Mouse (Mus musculus) hindbrain, embryonic 15.5 days (tissue): ENCODE data around the gene Gm21887. TPM values are rescaled to one million over a fixed set of nuclear protein-coding genes. Genes with fewer than 3 reads are reported as not detected.
"Not testable (repeated sequence)": the region's sequence is repeated elsewhere in the genome, so short reads cannot be mapped to it uniquely, and the experiment has no call there.

ENCODE experiments used
- ATAC-seq: fragments of 200-750 bp; cut with Nextera tagmentation; 2 replicates; pipeline ENCODE4 v1.8.0; 2017; ENCODE audit warnings: low read depth, moderate number of reproducible peaks, moderate TSS enrichment; ENCODE audit not compliant: low FRiP score
- H3K27ac ChIP-seq: fragments of 300-500 bp; sonication (generic); replicated peaks from 2 replicates; pipeline ENCODE4 v1.5.1; 2015; ENCODE audit warnings: mild to moderate bottlenecking, inconsistent platforms
- H3K27me3 ChIP-seq: fragments of 300-500 bp; sonication (generic); 2 replicates; pipeline ENCODE4 v1.6.1; 2015; ENCODE audit warnings: control low read depth, inconsistent platforms
- H3K36me3 ChIP-seq: fragments of 300-500 bp; sonication (generic); 2 replicates; pipeline ENCODE4 v1.6.1; 2015; ENCODE audit warnings: control low read depth, inconsistent platforms
- H3K4me1 ChIP-seq: fragments of 300-500 bp; sonication (generic); replicated peaks from 2 replicates; pipeline ENCODE4 v1.6.1; 2015; ENCODE audit warnings: control low read depth, inconsistent platforms
- H3K4me2 ChIP-seq: fragments of 300-500 bp; sonication (generic); 2 replicates; pipeline ENCODE4 v1.6.1; 2015; ENCODE audit warnings: moderate library complexity, mild to moderate bottlenecking, inconsistent platforms
- H3K4me3 ChIP-seq: fragments of 300-500 bp; sonication (generic); 2 replicates; pipeline ENCODE4 v1.5.1; 2015; ENCODE audit warnings: mild to moderate bottlenecking, inconsistent platforms
- H3K9ac ChIP-seq: fragments of 300-500 bp; sonication (generic); 2 replicates; pipeline ENCODE4 v1.6.1; 2015; ENCODE audit warnings: inconsistent platforms
- H3K9me3 ChIP-seq: fragments of 300-500 bp; sonication (generic); 2 replicates; pipeline ENCODE4 v1.6.1; 2016; ENCODE audit warnings: control low read depth, inconsistent platforms
- WGBS: fragments of 180-500 bp; shearing (Covaris S2); methylation state at CpG from one replicate; pipeline ENCODE4 v1.1.7; 2015; 5-methylcytosine and 5-hydroxymethylcytosine counted together
- polyA plus RNA-seq: library from polyadenylated mRNA; unstranded; fragments of >200 nt; fragmentation: Nextera tagmentation; extraction: Ambion mirVana; gene quantifications from 2 replicates; pipeline ENCODE4 v1.2.1, GENCODE M21; 2015

Gene Gm21887
- polyA plus RNA-seq, result 195 and 248 TPM in 2 replicates

GRCm38 (mm10) chrX:170009016-170009750, at the start of gene Gm21887:
Gm21887 (plus strand) TSS chrX:170009659.
- Histone ChIP-seq H3K27ac (peak within 1 kb of the TSS; percentile 66), H3K9ac (peak within 1 kb of the TSS; percentile 42), H3K9me3 (peaks cover 17% of the 10 kb centered on the region), H3K4me3 (peak within 1 kb of the TSS; percentile 48)
- not testable (repeated sequence) for H3K27me3 ChIP-seq, H3K4me2 ChIP-seq, H3K36me3 ChIP-seq, H3K4me1 ChIP-seq
- ATAC-seq, result peak; percentile 88
- 76% methylated on average over 116 of the region's 118 CpGs for WGBS

- WGBS, result 91% methylated on average over 1 of the region's 1 CpGs
- Histone ChIP-seq H3K36me3 (peaks cover 7% of the 10 kb centered on the region; the same call in 1 of the 2 replicates), H3K9me3 (peaks cover 14% of the 10 kb centered on the region), H3K4me3 (no peak overlapping the region), H3K9ac (no peak overlapping the region), H3K27ac (no peak overlapping the region), H3K27me3 (no peaks in the 10 kb centered on the region), H3K4me2 (no peak overlapping the region), H3K4me1 (no peaks in the 10 kb centered on the region)
- ATAC-seq, result no peak
Observed at GRCm38 (mm10) chrX:169969337-169969736, 40.1 kb upstream of the Gm21887 start.

- not testable (repeated sequence) for H3K4me3 ChIP-seq, H3K36me3 ChIP-seq, H3K4me2 ChIP-seq, H3K9ac ChIP-seq, H3K27ac ChIP-seq, H3K27me3 ChIP-seq, H3K4me1 ChIP-seq
- peak; percentile 32; the same call in 1 of the 2 replicates for ATAC-seq
- WGBS, result 88% methylated on average over 3 of the region's 3 CpGs
- peaks cover 14% of the 10 kb centered on the region for H3K9me3 ChIP-seq
Observed at GRCm38 (mm10) chrX:169969765-169970164, 39.7 kb upstream of the Gm21887 start.

GRCm38 (mm10) chrX:169970546-169970945, 38.9 kb upstream of the Gm21887 start:
- not testable (repeated sequence) for H3K27ac ChIP-seq, H3K27me3 ChIP-seq, H3K36me3 ChIP-seq, ATAC-seq, H3K9ac ChIP-seq, H3K4me1 ChIP-seq, H3K4me3 ChIP-seq, H3K4me2 ChIP-seq
- 90% methylated on average over 7 of the region's 7 CpGs for WGBS
- peaks cover 14% of the 10 kb centered on the region for H3K9me3 ChIP-seq

- H3K9me3 ChIP-seq, result peaks cover 14% of the 10 kb centered on the region
- not testable (repeated sequence) for H3K4me3 ChIP-seq, ATAC-seq, H3K4me1 ChIP-seq, H3K36me3 ChIP-seq, H3K27me3 ChIP-seq, H3K27ac ChIP-seq, H3K4me2 ChIP-seq, H3K9ac ChIP-seq
- WGBS, result 90% methylated on average over 6 of the region's 6 CpGs
Observed at GRCm38 (mm10) chrX:169971562-169971961, 37.9 kb upstream of the Gm21887 start.

- peaks cover 10% of the 10 kb centered on the region for H3K36me3 ChIP-seq
- ATAC-seq, result peak; percentile 48; the same call in 1 of the 2 replicates
- WGBS, result 81% methylated on average over 2 of the region's 2 CpGs
- not testable (repeated sequence) for H3K9ac ChIP-seq, H3K4me1 ChIP-seq, H3K27ac ChIP-seq, H3K27me3 ChIP-seq, H3K4me2 ChIP-seq, H3K4me3 ChIP-seq
- H3K9me3 ChIP-seq, result peaks cover 14% of the 10 kb centered on the region
Observed at GRCm38 (mm10) chrX:169972131-169972530, 37.3 kb upstream of the Gm21887 start.

GRCm38 (mm10) chrX:169972791-169973494, 36.5 kb upstream of the Gm21887 start:
- 75% methylated on average over 6 of the region's 6 CpGs for WGBS
- H3K27ac ChIP-seq, H3K4me2 ChIP-seq, H3K4me3 ChIP-seq, H3K27me3 ChIP-seq, H3K4me1 ChIP-seq, H3K9ac ChIP-seq, ATAC-seq: not testable (repeated sequence)
- Histone ChIP-seq H3K36me3 (peaks cover 13% of the 10 kb centered on the region), H3K9me3 (peaks cover 14% of the 10 kb centered on the region)

GRCm38 (mm10) chrX:169973806-169974205, 35.7 kb upstream of the Gm21887 start:
- not testable (repeated sequence) for H3K4me1 ChIP-seq, H3K4me3 ChIP-seq, H3K27ac ChIP-seq, H3K9ac ChIP-seq, H3K4me2 ChIP-seq, H3K27me3 ChIP-seq, ATAC-seq
- 60% methylated on average over 3 of the region's 3 CpGs for WGBS
- Histone ChIP-seq H3K36me3 (peaks cover 13% of the 10 kb centered on the region), H3K9me3 (peaks cover 18% of the 10 kb centered on the region)

GRCm38 (mm10) chrX:169974456-169974855, 35.0 kb upstream of the Gm21887 start:
- not testable (repeated sequence) for ATAC-seq, H3K4me2 ChIP-seq, H3K4me3 ChIP-seq, H3K4me1 ChIP-seq, H3K9ac ChIP-seq, H3K27me3 ChIP-seq, H3K27ac ChIP-seq
- peaks cover 23% of the 10 kb centered on the region for H3K9me3 ChIP-seq
- WGBS, result 65% methylated on average over 4 of the region's 4 CpGs
- peaks cover 13% of the 10 kb centered on the region for H3K36me3 ChIP-seq

- H3K9ac ChIP-seq, H3K27ac ChIP-seq, H3K4me2 ChIP-seq, H3K4me3 ChIP-seq, ATAC-seq, H3K4me1 ChIP-seq, H3K27me3 ChIP-seq: not testable (repeated sequence)
- peaks cover 25% of the 10 kb centered on the region for H3K9me3 ChIP-seq
- WGBS, result 79% methylated on average over 6 of the region's 6 CpGs
- peaks cover 10% of the 10 kb centered on the region for H3K36me3 ChIP-seq
Observed at GRCm38 (mm10) chrX:169974974-169975373, 34.5 kb upstream of the Gm21887 start.

- H3K36me3 ChIP-seq, ATAC-seq, H3K27me3 ChIP-seq, H3K27ac ChIP-seq, H3K9ac ChIP-seq, H3K4me3 ChIP-seq, H3K4me2 ChIP-seq, H3K4me1 ChIP-seq: not testable (repeated sequence)
- 83% methylated on average over 3 of the region's 3 CpGs for WGBS
- H3K9me3 ChIP-seq, result peaks cover 25% of the 10 kb centered on the region
Observed at GRCm38 (mm10) chrX:169975681-169976131, 33.8 kb upstream of the Gm21887 start.

GRCm38 (mm10) chrX:169976340-169976739, 33.1 kb upstream of the Gm21887 start:
- WGBS, result 65% methylated on average over 5 of the region's 5 CpGs
- ATAC-seq, result not testable (repeated sequence)

More at GRCm38 (mm10) chrX:169976340-169976739, 33.1 kb upstream of the Gm21887 start:
- not testable (repeated sequence) for H3K36me3 ChIP-seq, H3K9ac ChIP-seq, H3K4me3 ChIP-seq, H3K4me2 ChIP-seq, H3K4me1 ChIP-seq, H3K27me3 ChIP-seq, H3K27ac ChIP-seq
- H3K9me3 ChIP-seq, result peaks cover 30% of the 10 kb centered on the region
